Comparison of ENCODE assay signal across 31 mouse cellular contexts in the genomic region with DNA sequence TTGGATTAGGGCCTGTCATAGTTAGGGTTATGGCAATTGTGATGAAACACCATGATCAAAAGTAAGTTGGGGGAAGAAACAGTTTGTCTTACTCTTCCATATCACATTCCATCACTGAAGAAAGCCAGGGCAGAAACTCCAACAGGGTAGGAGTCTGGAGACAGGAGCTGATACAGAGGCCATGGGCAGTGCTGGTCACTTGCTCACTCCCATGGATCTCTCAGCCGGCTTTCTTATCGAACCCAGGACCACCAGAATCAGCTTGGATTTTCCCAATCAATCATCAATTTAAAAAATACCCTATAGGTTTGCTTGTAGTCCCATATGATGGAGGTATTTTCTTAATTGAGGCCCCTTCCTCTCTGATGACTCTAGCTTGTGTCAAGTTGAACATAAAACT. TPM values are rescaled to one million over a fixed set of nuclear protein-coding genes. Genes with fewer than 3 reads are reported as not detected.
"Had no signal": no experiment of that assay in that cellular context is flagged by ENCODE, and none has a peak within 500 bp of the region (broad histone marks: within the 10 kb centered on the region; RNA-seq: fewer than 3 reads in every experiment).

No protein-coding gene starts in this region.

- ATAC-seq: liver, embryonic 12.5 days; liver, postnatal 0 days; lung, postnatal 0 days; midbrain, embryonic 13.5 days; midbrain, embryonic 15.5 days; midbrain, embryonic 16.5 days had no signal

- H3K9ac ChIP-seq: limb, embryonic 12.5 days; limb, embryonic 13.5 days; limb, embryonic 15.5 days; liver, embryonic 12.5 days; liver, embryonic 13.5 days; liver, embryonic 14.5 days; liver, embryonic 15.5 days; liver, postnatal 0 days; lung, embryonic 14.5 days; lung, embryonic 15.5 days; midbrain, embryonic 12.5 days; midbrain, embryonic 13.5 days; midbrain, embryonic 15.5 days; neural tube, embryonic 12.5 days had no signal

- H3K4me2 ChIP-seq: limb, embryonic 12.5 days; limb, embryonic 13.5 days; limb, embryonic 15.5 days; liver, embryonic 11.5 days; liver, embryonic 12.5 days; liver, embryonic 13.5 days; liver, embryonic 15.5 days; lung, embryonic 14.5 days; lung, embryonic 15.5 days; midbrain, embryonic 12.5 days; midbrain, embryonic 13.5 days; midbrain, embryonic 15.5 days; neural tube, embryonic 12.5 days had no signal

- DNase-seq: left cerebral cortex, postnatal 4 days; liver; liver, embryonic 13.5 days; liver, postnatal 0 days; lung, adult 18-20 months; lung, adult 2 months; lung, embryonic 14.5 days; lung, postnatal 10 days; lung, postnatal 14 days; lung, postnatal 36 days; lung, postnatal 4 days; midbrain, embryonic 14.5 days had no signal

- H3K36me3 ChIP-seq: limb, embryonic 10.5 days; limb, embryonic 12.5 days; limb, embryonic 13.5 days; limb, embryonic 15.5 days; liver, embryonic 12.5 days; liver, embryonic 13.5 days; liver, embryonic 15.5 days; lung, embryonic 15.5 days; midbrain, embryonic 12.5 days; midbrain, embryonic 13.5 days; midbrain, embryonic 15.5 days; neural tube, embryonic 12.5 days had no signal

- H3K27me3 ChIP-seq: limb, embryonic 12.5 days; limb, embryonic 13.5 days; limb, embryonic 15.5 days; liver, embryonic 12.5 days; liver, embryonic 15.5 days; lung, embryonic 15.5 days; midbrain, embryonic 12.5 days; midbrain, embryonic 13.5 days; midbrain, embryonic 15.5 days; neural tube, embryonic 12.5 days had no signal

- H3K4me3 ChIP-seq: left cerebral cortex, adult 2 months; limb, embryonic 10.5 days; limb, embryonic 12.5 days; limb, embryonic 13.5 days; limb, embryonic 15.5 days; liver, embryonic 12.5 days; liver, embryonic 13.5 days; liver, embryonic 15.5 days; lung, embryonic 15.5 days; megakaryocyte, embryonic 14.5 days; midbrain, embryonic 12.5 days; midbrain, embryonic 13.5 days; midbrain, embryonic 15.5 days; myocyte; neural tube, embryonic 12.5 days had no signal

- H3K9me3 ChIP-seq: limb, embryonic 10.5 days; limb, embryonic 12.5 days; limb, embryonic 13.5 days; limb, embryonic 15.5 days; liver, embryonic 12.5 days; liver, embryonic 13.5 days; liver, embryonic 15.5 days; lung, embryonic 15.5 days; midbrain, embryonic 12.5 days; midbrain, embryonic 13.5 days; midbrain, embryonic 15.5 days; neural tube, embryonic 12.5 days had no signal

- H3K4me1 ChIP-seq: limb, embryonic 12.5 days; liver, embryonic 12.5 days; liver, embryonic 13.5 days; liver, embryonic 15.5 days; midbrain, embryonic 13.5 days; midbrain, embryonic 15.5 days; neural tube, embryonic 12.5 days had no signal

- H3K27ac ChIP-seq: left cerebral cortex, adult 2 months; limb, embryonic 10.5 days; limb, embryonic 12.5 days; limb, embryonic 13.5 days; limb, embryonic 15.5 days; liver, embryonic 12.5 days; liver, embryonic 13.5 days; liver, embryonic 14.5 days; liver, embryonic 15.5 days; lung, embryonic 15.5 days; midbrain, embryonic 12.5 days; midbrain, embryonic 13.5 days; midbrain, embryonic 15.5 days; neural tube, embryonic 12.5 days had no signal

RNA-seq across cellular contexts. Expression of gene Slamf9, which starts 21.3 kb away (rescaled TPM):
- total RNA-seq: megakaryocyte-erythroid progenitor cell, adult 5-6 weeks had no signal
- polyA plus RNA-seq: midbrain, embryonic 14.5 days had no signal
